Mouse (Mus musculus) cerebellum, postnatal 36 days (tissue): ENCODE measurements at regions not wholly inside any gene's neighbourhood (a gene's known extent, or its start where the extent isn't known, plus 50 kb on each side); places are given as distances from the start of the nearest gene placed in this dataset.
A peak's percentile ranks its signal among the peaks of the same experiment; 100 is the strongest.

Experiments
- DNase-seq, 2 experiments: peaks; one replicate each; pipeline ENCODE4 v3.0.0; 2021 to 2022; ENCODE audit warnings: mixed read lengths in 2 of 2

DNA sequence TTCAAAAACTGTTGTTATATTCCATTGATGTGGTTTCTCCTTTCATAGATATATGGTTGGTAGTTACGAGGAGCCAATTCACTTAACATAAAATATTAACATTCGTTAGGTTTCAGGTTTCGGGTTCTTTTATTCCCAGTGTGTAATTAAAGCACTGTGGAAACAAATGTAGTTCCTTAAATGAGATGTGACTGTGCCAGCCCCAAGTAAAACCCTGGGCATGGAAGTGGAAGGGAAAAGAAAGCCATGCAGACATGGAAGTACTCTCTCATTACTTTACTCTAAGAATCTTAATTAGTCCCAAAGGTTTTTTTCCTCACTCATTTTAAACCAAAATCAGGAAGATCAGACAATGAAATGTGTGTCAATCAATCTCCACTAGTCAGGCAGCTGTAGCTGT lies 784.9 kb upstream of the Apob start:
- DNase-seq, result no peak

DNA sequence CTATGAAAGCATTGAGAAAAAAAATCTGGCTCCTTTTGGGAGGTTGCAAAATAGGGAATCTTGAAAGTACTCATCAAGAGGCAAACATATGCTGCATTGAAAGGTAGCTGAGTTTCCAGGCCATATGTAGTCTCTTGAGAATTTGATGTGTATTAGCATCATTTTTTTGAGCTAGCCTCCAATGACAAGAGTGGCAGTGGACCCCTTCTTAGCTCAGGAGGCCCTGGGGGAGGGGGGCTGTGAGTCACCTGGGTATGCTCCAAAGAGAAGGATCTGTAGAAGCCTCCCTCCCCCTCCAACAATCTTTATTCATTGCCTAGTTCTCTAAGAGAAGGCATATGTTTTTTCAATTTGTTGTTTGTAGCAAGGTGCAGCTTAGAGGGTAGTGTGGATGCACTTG lies 779.4 kb upstream of the Apob start:
- no peak for DNase-seq

GRCm38 (mm10) chr12:7200879-7201278 lies 776.6 kb upstream of the Apob start:
- no peak for DNase-seq

DNA sequence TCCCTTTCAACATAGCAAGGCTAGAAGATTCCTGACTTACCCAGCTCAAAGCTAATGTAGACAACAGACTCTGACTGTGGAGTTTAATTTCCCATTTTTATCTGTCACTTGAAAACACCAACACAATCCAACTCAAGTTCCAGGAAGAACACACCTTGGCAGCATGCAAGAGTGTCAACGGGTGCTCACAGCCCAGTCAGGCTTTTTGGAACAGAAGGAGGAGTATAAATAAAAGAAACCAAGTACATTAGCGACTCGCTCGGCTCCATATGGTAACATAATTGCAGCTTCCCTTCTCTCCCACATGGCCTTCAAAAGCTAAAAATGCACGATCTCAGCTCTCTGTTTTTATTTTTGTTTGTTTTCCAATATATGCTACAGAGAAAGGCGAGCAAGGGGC lies 761.8 kb upstream of the Apob start:
- peak; percentile 5 to 25 for DNase-seq

- no peak for DNase-seq
Measured at GRCm38 (mm10) chr12:7217499-7217898, 759.9 kb upstream of the Apob start.

GRCm38 (mm10) chr12:7228124-7228523 lies 749.3 kb upstream of the Apob start:
- no peak for DNase-seq

DNA sequence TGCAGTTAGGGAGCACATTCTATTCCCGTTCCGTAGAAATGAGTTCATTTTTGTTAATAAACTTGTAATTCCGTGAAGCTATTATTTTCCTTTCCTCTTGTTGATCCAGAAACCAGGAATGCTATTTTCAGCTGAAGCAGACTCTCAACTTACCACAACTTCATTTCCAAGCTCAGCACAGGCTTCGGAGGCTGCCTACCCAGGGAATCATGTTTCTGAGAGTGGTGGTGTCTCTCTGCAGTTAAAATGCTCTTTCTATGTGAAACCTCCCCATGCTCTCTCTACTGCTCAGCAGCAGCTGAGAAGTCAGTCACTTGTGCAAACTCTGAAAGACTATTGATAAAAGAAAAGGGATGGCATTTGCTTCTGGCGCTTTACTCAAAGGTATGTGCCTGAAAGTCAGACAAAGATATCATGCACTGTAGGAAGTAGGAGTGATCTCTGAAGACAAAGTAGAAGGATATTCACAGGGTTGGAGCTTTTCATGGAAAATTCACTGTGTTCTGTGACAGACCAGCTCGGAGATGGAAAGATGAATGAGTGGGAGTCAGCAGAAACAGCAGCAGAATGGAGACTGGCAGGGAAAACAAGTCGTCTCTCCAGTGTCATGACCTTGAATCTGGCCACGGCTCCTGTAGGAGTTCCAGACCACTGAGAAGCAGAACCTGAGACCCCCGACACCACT lies 748.8 kb upstream of the Apob start:
- no peak for DNase-seq

- no peak for DNase-seq
Measured at GRCm38 (mm10) chr12:7250324-7250723, 727.1 kb upstream of the Apob start.

GRCm38 (mm10) chr12:7270587-7270986 lies 706.9 kb upstream of the Apob start:
- no peak for DNase-seq

GRCm38 (mm10) chr12:7284354-7285036 lies 693.0 kb upstream of the Apob start:
- DNase-seq, result no peak

- no peak for DNase-seq
Measured at GRCm38 (mm10) chr12:7291557-7291956, 685.9 kb upstream of the Apob start.

DNA sequence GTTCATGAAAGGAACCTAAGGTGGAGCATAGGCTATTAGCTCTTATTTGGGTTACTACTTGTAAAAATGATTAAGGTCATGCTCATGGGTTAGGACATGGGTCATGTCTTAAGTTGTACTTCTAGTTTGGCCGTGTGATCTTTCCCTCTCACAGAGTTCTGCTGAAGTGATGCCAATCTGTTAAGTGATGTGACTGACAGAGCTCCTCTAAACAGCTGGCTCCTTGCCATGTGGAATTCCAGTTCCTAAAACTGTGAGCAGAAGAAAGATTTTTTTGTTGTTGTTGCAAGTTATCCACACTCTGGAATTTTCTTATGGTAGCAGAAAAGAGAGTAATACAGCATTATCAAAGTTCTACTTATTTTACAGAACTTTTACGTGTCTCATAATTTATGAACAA lies 680.4 kb upstream of the Apob start:
- DNase-seq, result no peak

DNA sequence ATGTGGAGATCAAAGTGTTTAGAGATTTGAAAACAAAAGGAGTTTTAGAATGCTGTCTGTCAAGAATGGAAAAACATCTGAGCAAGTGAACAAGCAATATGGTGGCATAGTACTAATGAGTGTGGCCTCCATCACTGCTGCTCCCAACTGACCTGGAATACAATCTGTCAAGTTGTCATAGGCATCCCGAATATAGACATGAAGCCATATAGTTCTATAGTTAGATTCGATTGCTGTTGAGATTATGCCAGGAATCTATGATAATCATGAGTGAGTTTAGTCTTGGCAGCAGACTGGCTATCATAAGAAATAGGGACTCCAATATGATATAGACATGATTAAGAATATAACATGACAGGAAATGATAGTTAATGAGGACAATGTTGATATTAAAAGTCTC lies 656.0 kb upstream of the Apob start:
- no peak for DNase-seq

DNA sequence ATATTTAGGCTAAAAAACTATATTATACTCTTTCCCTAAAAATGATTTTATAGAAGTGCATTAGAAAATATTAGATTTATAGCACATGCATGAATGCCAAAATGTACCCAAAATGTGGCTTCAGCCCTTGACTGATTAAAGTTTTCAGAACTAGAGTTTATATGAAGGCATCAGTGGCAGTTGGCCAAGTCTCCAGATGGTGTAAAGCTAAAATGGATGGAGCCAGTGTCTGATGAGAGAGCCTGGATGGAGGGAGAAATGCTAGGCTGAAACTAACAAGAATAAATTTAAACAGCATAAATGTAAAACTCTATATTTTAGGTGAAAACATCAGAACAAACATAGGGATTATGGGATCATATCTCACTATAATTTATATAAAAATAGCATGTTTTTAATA lies 648.8 kb upstream of the Apob start:
- peak; percentile 6 to 24 for DNase-seq
